Mouse (Mus musculus) cerebellum, adult 2 months (tissue): ENCODE data around the gene Gxylt2.

Experiments used
- CTCF ChIP-seq: fragments of 200-500 bp; IDR thresholded peaks from 2 replicates; pipeline ENCODE4 v1.5.1; 2011; ENCODE audit warnings: low read depth, mild to moderate bottlenecking, control low read depth, low read length, moderate library complexity, borderline replicate concordance; ENCODE audit not compliant: insufficient read depth
- POLR2A ChIP-seq: fragments of 200-500 bp; IDR thresholded peaks from 2 replicates; pipeline ENCODE4 v1.6.1; 2011; ENCODE audit warnings: low read length, control low read depth, borderline replicate concordance; ENCODE audit not compliant: insufficient read depth

DNA sequence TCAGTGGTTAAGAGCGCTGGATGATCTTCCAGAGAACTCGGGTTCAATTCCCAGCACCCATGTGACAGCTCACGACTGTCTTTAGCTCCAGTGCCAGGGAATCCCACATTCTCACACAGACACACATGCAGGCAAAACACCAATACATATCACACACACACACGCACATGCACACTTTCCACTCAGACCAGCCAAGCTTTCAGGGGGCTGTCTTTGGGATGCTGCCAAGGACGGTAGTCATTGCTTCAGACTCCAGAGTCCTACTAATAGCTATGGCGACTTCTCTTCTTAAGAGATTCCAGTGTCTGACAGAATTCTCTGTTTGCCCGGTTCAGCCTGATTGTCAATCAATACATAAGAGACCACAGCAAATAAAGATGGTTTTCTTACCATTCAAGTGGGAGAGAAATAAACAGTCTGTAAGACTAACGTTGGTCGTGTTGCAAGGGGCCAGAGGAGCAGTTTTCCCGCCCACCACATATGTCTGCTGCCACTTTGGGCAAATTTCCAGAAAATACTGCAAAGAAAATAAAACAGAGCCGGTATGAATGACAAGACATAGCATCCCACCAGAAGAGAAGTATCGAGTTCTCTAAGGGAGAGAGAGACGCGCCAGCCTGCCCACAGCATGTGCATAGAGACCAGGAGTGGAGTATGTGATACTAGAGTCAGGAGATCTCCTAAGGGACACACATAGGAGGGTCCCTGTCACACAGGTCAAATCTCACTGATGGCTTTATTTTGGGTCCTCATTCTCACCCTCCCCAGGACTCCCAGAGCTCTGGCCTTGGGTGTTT is 88.6 kb downstream of the Gxylt2 start:
- no peak for TF ChIP-seq CTCF
- TF ChIP-seq POLR2A, result no peak
